Mouse (Mus musculus): ENCODE results near the gene Sele. TPM values are rescaled to one million over a fixed set of nuclear protein-coding genes. Genes with fewer than 3 reads are reported as not detected.

Sele gene
- polyA plus RNA-seq, 1 experiment from 2014 or later: not detected

DNA sequence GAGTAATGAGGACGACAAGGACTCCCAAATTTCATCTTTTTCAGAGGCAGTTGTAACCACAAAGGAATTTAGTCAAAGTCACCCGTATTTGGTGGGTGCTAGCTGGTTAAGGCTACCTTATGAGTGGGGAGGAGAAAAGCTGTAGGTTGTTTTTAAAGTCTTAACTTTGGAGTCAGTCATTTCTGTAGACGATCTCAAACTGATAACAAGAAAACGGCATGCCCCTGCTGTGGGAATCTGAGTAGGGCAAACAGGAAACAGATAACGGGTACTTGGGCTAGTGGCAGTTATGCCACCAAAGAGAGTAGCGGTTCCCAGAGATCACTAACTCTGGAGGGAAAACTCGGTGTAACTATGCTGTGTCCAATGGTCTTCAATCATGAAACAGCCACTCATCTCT is 25.8 kb downstream of the Sele start:
- 90% methylated on average over 7 of the region's 7 CpGs for WGBS
- H3K9me3 ChIP-seq: no peaks in the 10 kb centered on the region
- no peak overlapping the region for H3K27ac ChIP-seq

DNA sequence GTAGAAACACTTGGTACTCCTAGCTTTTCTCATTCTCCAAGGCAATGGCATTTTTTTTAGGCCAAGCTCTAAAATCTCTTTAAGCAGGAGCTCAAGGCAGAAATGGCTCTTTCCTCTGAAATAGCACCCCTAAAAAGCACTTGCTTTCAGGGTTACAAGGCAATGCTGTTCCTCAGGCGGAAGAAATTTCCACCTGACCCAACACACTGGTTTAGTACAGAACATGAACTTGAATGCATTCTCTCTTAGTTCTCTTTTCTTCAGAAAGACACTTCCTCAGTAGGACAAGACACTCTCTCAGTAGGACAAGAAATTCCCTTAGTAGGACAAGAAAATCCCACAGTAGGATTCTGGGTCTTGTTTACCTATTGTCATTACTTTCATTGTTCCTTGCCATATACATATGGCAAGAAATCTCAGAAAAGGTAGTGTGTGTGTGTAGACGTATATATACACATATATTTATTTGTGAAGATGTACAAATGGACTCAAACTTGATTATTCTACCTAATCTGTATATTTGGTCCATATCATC is 26.6 kb downstream of the Sele start:
- H3K27me3 ChIP-seq: no peaks in the 10 kb centered on the region
- H3K4me2 ChIP-seq (replicated peaks): no peak overlapping the region
- H3K36me3 ChIP-seq: no peaks in the 10 kb centered on the region
- no peak overlapping the region for H3K9ac ChIP-seq (replicated peaks)
- 88% methylated on average over 2 of the region's 2 CpGs for WGBS
- H3K27ac ChIP-seq: no peak overlapping the region
- ATAC-seq: no peak
- H3K4me3 ChIP-seq (replicated peaks): no peak overlapping the region
- H3K9me3 ChIP-seq: no peaks in the 10 kb centered on the region
- no peaks in the 10 kb centered on the region for H3K4me1 ChIP-seq (replicated peaks)

More for the DNA sequence above, 25.8 kb downstream of the Sele start:
- no peak overlapping the region for H3K4me2 ChIP-seq (replicated peaks)
- no peak overlapping the region for H3K9ac ChIP-seq (replicated peaks)
- H3K4me3 ChIP-seq (replicated peaks): no peak overlapping the region
- no peak for ATAC-seq
- no peaks in the 10 kb centered on the region for H3K36me3 ChIP-seq
- H3K4me1 ChIP-seq (replicated peaks): no peaks in the 10 kb centered on the region
- no peaks in the 10 kb centered on the region for H3K27me3 ChIP-seq

GRCm38 (mm10) chr1:164075416-164075815 is 27.4 kb downstream of the Sele start:
- 96% methylated on average over 1 of the region's 1 CpGs for WGBS
- Histone ChIP-seq H3K4me2 (replicated peaks) (no peak overlapping the region), H3K36me3 (no peaks in the 10 kb centered on the region), H3K4me3 (replicated peaks) (no peak overlapping the region), H3K9ac (replicated peaks) (no peak overlapping the region), H3K27ac (no peak overlapping the region), H3K4me1 (replicated peaks) (no peaks in the 10 kb centered on the region), H3K9me3 (no peaks in the 10 kb centered on the region), H3K27me3 (no peaks in the 10 kb centered on the region)
- no peak for ATAC-seq

GRCm38 (mm10) chr1:164076441-164076840 is 28.4 kb downstream of the Sele start:
- no peak overlapping the region for H3K4me2 ChIP-seq (replicated peaks)
- H3K9me3 ChIP-seq: no peaks in the 10 kb centered on the region
- H3K4me3 ChIP-seq (replicated peaks): no peak overlapping the region
- H3K36me3 ChIP-seq: no peaks in the 10 kb centered on the region
- no peak overlapping the region for H3K9ac ChIP-seq (replicated peaks)
- no peak overlapping the region for H3K27ac ChIP-seq
- no peak for ATAC-seq
- 71% methylated on average over 1 of the region's 1 CpGs for WGBS
- no peaks in the 10 kb centered on the region for H3K27me3 ChIP-seq
- no peaks in the 10 kb centered on the region for H3K4me1 ChIP-seq (replicated peaks)

DNA sequence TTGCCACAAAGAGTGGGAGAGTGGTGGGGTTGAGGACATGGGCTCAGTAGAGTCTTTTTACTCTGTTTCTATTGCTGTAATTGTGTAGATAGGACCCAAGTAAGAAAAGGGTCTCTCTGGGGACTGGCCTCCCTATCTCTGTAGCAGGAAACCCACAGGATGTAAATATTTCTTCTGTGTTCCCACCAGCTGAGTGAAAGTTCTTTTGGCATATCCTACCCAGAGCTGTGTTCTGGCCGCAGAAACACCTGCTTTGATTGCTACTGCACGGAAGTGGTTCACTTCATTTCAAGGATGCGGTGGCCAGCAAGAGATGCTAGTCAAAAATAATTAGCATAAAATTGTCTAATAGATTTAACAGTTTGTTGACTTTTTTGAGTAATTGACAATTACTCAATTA is 29.0 kb downstream of the Sele start:
- H3K4me2 ChIP-seq (replicated peaks): no peak overlapping the region
- WGBS: 91% methylated on average over 3 of the region's 3 CpGs
- H3K36me3 ChIP-seq: no peaks in the 10 kb centered on the region
- H3K4me3 ChIP-seq (replicated peaks): no peak overlapping the region
- no peaks in the 10 kb centered on the region for H3K27me3 ChIP-seq
- no peaks in the 10 kb centered on the region for H3K4me1 ChIP-seq (replicated peaks)
- ATAC-seq: no peak
- H3K9me3 ChIP-seq: no peaks in the 10 kb centered on the region
- H3K9ac ChIP-seq (replicated peaks): no peak overlapping the region
- no peak overlapping the region for H3K27ac ChIP-seq

- no peak overlapping the region for H3K9ac ChIP-seq (replicated peaks)
- H3K27me3 ChIP-seq: no peaks in the 10 kb centered on the region
- no peaks in the 10 kb centered on the region for H3K36me3 ChIP-seq
- H3K4me2 ChIP-seq (replicated peaks): no peak overlapping the region
- WGBS: 87% methylated on average over 4 of the region's 4 CpGs
- H3K27ac ChIP-seq: no peak overlapping the region
- H3K9me3 ChIP-seq: no peaks in the 10 kb centered on the region
- ATAC-seq: no peak
- H3K4me1 ChIP-seq (replicated peaks): no peaks in the 10 kb centered on the region
- H3K4me3 ChIP-seq (replicated peaks): no peak overlapping the region
These were observed 30.3 kb downstream of the Sele start for GRCm38 (mm10) chr1:164078323-164078741.

DNA sequence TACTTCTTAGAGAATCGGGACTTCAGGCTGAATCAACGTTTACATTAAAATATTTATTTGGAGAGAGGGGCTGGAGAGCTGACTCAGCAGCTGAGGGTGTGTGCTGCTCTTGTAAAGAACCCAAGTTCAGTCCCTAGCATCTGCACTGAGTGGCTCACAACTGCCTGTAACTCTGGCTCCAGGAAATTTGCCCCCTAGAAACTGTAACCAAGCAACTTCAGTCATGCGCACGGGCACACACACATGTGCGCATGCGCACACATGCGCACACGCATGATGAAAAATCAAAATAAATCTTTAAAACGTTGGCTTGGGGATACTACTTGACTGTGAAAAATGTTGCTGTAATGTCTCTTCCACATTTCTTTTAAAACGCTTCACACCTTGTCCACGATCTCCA is 31.1 kb downstream of the Sele start:
- H3K9ac ChIP-seq (replicated peaks): no peak overlapping the region
- H3K4me3 ChIP-seq (replicated peaks): no peak overlapping the region
- H3K4me2 ChIP-seq (replicated peaks): no peak overlapping the region
- no peaks in the 10 kb centered on the region for H3K4me1 ChIP-seq (replicated peaks)
- no peak overlapping the region for H3K27ac ChIP-seq
- no peaks in the 10 kb centered on the region for H3K9me3 ChIP-seq
- H3K27me3 ChIP-seq: no peaks in the 10 kb centered on the region
- WGBS: 88% methylated on average over 11 of the region's 11 CpGs
- H3K36me3 ChIP-seq: no peaks in the 10 kb centered on the region
- no peak for ATAC-seq

- no peaks in the 10 kb centered on the region for H3K4me1 ChIP-seq (replicated peaks)
- no peak for ATAC-seq
- H3K27me3 ChIP-seq: no peaks in the 10 kb centered on the region
- no peaks in the 10 kb centered on the region for H3K36me3 ChIP-seq
- 93% methylated on average over 4 of the region's 4 CpGs for WGBS
- no peak overlapping the region for H3K4me3 ChIP-seq (replicated peaks)
- no peak overlapping the region for H3K27ac ChIP-seq
- no peak overlapping the region for H3K4me2 ChIP-seq (replicated peaks)
- no peak overlapping the region for H3K9ac ChIP-seq (replicated peaks)
- no peaks in the 10 kb centered on the region for H3K9me3 ChIP-seq
These were observed 35.0 kb downstream of the Sele start for GRCm38 (mm10) chr1:164083046-164083445.

- Histone ChIP-seq H3K27me3 (no peaks in the 10 kb centered on the region), H3K4me3 (replicated peaks) (no peak overlapping the region), H3K9me3 (no peaks in the 10 kb centered on the region), H3K9ac (replicated peaks) (no peak overlapping the region), H3K27ac (no peak overlapping the region), H3K36me3 (no peaks in the 10 kb centered on the region), H3K4me1 (replicated peaks) (no peaks in the 10 kb centered on the region), H3K4me2 (replicated peaks) (no peak overlapping the region)
- no peak for ATAC-seq
- 89% methylated on average over 3 of the region's 3 CpGs for WGBS
These were observed 38.8 kb downstream of the Sele start for GRCm38 (mm10) chr1:164086797-164087196.

DNA sequence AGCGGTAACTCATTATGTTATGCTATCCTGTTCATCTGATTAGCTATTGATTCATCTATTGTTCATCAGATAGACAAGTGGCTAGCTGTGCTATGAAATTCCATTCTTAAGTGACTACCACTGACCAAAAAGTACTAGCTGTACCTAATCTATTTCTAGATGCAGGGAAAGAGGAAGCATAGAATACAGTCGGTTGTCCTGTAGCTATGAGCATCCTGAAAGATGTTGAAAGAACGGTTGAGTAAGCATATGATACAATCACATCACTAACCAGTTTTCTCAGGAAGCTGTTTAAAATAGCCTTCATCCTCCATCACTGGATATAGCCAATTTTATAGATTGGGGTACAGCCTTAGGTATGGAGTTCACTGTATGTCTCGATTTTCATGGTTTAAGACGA is 39.8 kb downstream of the Sele start:
- WGBS: 96% methylated on average over 5 of the region's 5 CpGs
- Histone ChIP-seq H3K4me2 (replicated peaks) (no peak overlapping the region), H3K4me1 (replicated peaks) (no peaks in the 10 kb centered on the region), H3K9me3 (no peaks in the 10 kb centered on the region), H3K4me3 (replicated peaks) (no peak overlapping the region), H3K27ac (no peak overlapping the region), H3K27me3 (no peaks in the 10 kb centered on the region), H3K36me3 (no peaks in the 10 kb centered on the region), H3K9ac (replicated peaks) (no peak overlapping the region)
- no peak for ATAC-seq

- H3K9me3 ChIP-seq: no peaks in the 10 kb centered on the region
- 78% methylated on average over 6 of the region's 6 CpGs for WGBS
- ATAC-seq: no peak
- H3K4me1 ChIP-seq (replicated peaks): no peaks in the 10 kb centered on the region
- no peak overlapping the region for H3K4me3 ChIP-seq (replicated peaks)
- H3K36me3 ChIP-seq: no peaks in the 10 kb centered on the region
- H3K27me3 ChIP-seq: no peaks in the 10 kb centered on the region
- H3K27ac ChIP-seq: no peak overlapping the region
- no peak overlapping the region for H3K9ac ChIP-seq (replicated peaks)
- no peak overlapping the region for H3K4me2 ChIP-seq (replicated peaks)
These were observed 48.7 kb downstream of the Sele start for GRCm38 (mm10) chr1:164096780-164097179.

DNA sequence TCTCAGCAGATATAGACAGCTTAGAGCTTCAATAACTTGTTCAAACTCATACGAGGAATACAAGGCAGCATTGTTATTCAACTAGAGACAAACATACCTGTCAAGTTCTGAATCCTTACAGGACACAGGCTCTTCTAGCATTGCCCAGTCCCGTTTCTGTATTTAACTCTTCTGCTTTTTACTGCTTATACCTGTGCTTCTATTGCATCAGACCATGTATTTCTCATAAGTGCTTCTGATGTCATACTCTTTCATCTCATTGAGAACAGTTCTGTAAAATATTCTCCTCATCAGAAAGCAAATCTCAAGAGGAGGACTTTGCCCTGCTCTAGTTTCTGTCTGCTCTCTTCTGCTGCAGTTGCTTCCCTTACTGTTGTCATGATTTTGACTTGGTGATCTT is 49.9 kb downstream of the Sele start:
- Histone ChIP-seq H3K4me3 (replicated peaks) (no peak overlapping the region), H3K9me3 (no peaks in the 10 kb centered on the region), H3K27me3 (no peaks in the 10 kb centered on the region), H3K9ac (replicated peaks) (no peak overlapping the region), H3K4me2 (replicated peaks) (no peak overlapping the region), H3K27ac (no peak overlapping the region), H3K4me1 (replicated peaks) (no peaks in the 10 kb centered on the region), H3K36me3 (no peaks in the 10 kb centered on the region)
- 85% methylated on average over 2 of the region's 2 CpGs for WGBS
- no peak for ATAC-seq

DNA sequence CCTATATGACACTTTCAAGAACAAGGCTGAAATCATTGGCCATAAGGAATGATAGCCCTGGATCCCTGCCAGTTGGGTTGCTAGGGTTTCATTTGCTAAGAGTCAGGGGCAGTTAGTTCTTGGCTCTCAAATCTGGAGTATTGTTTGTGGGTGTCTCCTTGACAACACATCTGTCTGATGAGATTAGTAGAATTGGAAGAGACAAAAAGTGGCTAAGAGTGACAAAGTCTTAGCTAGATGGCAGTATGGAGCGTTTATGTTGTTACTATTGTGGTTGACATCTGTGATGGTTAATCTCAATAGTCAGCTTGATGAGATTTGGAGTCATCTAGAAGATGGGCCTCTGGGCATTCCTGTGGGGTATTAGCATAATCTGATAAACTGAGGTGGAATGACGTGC is 50.3 kb downstream of the Sele start:
- Histone ChIP-seq H3K4me3 (replicated peaks) (no peak overlapping the region), H3K27ac (no peak overlapping the region), H3K36me3 (no peaks in the 10 kb centered on the region), H3K9ac (replicated peaks) (no peak overlapping the region), H3K9me3 (no peaks in the 10 kb centered on the region), H3K4me1 (replicated peaks) (no peaks in the 10 kb centered on the region), H3K27me3 (no peaks in the 10 kb centered on the region), H3K4me2 (replicated peaks) (no peak overlapping the region)
- no peak for ATAC-seq
- 65% methylated on average over 2 of the region's 2 CpGs for WGBS
